Mouse (Mus musculus) hindbrain, embryonic 14.5 days (tissue): ENCODE data around the gene Ccsap. TPM values are rescaled to one million over a fixed set of nuclear protein-coding genes. Genes with fewer than 3 reads are reported as not detected.

Experiments
- ATAC-seq: fragments of 200-750 bp; cut with Nextera tagmentation; 2 replicates; pipeline ENCODE4 v1.8.0; 2017; ENCODE audit warnings: moderate number of reproducible peaks, mild to moderate bottlenecking, moderate TSS enrichment, moderate library complexity; ENCODE audit not compliant: low FRiP score
- DNase-seq: peaks from one replicate; pipeline ENCODE4 v3.0.0-alpha.2; 2015; ENCODE audit warnings: low spot score
- H3K27ac ChIP-seq: fragments of 300-500 bp; sonication (generic); 2 replicates; pipeline ENCODE4 v1.5.1; 2014; ENCODE audit warnings: mild to moderate bottlenecking, moderate library complexity
- H3K27me3 ChIP-seq: fragments of 300-500 bp; sonication (generic); 2 replicates; pipeline ENCODE4 v1.6.1; 2014; ENCODE audit warnings: mild to moderate bottlenecking, low read length, mixed read lengths; ENCODE audit not compliant: control insufficient read depth, insufficient read depth
- H3K36me3 ChIP-seq: fragments of 300-500 bp; sonication (generic); replicated peaks from 2 replicates; pipeline ENCODE4 v1.6.1; 2014; ENCODE audit not compliant: control insufficient read depth, insufficient read depth
- H3K4me1 ChIP-seq: fragments of 300-500 bp; sonication (generic); replicated peaks from 2 replicates; pipeline ENCODE4 v1.6.1; 2014; ENCODE audit warnings: antibody characterized with exemption, low read length, mixed read lengths; ENCODE audit not compliant: control insufficient read depth, insufficient read depth
- H3K4me2 ChIP-seq: fragments of 300-500 bp; sonication (generic); replicated peaks from 2 replicates; pipeline ENCODE4 v1.6.1; 2014; ENCODE audit warnings: mild to moderate bottlenecking, moderate library complexity
- H3K4me3 ChIP-seq: fragments of 300-500 bp; sonication (generic); replicated peaks from 2 replicates; pipeline ENCODE4 v1.5.1; 2014; ENCODE audit warnings: mild to moderate bottlenecking, low read length
- H3K9ac ChIP-seq: fragments of 300-500 bp; sonication (generic); 2 replicates; pipeline ENCODE4 v1.6.1; 2014
- H3K9me3 ChIP-seq: fragments of 300-500 bp; sonication (generic); 2 replicates; pipeline ENCODE4 v1.6.1; 2016; ENCODE audit warnings: low read length; ENCODE audit not compliant: control insufficient read depth
- WGBS: fragments of 180-500 bp; shearing (Covaris S2); extraction: QIAGEN DNeasy Blood & Tissue Kit; methylation state at CpG from one replicate; pipeline ENCODE4 v1.1.7; 2014; 5-methylcytosine and 5-hydroxymethylcytosine counted together
- polyA plus RNA-seq: library from polyadenylated mRNA; unstranded; fragments of >200 nt; fragmentation: Nextera tagmentation; extraction: Ambion mirVana; gene quantifications from 2 replicates; pipeline ENCODE4 v1.2.1, GENCODE M21; 2014

The Ccsap gene
- polyA plus RNA-seq, 1 experiment from 2014 or later, result 5.0 TPM

- no peaks in the 10 kb centered on the region for H3K9me3 ChIP-seq
- no peak overlapping the region for H3K4me3 ChIP-seq
- 89% methylated on average over 4 of the region's 4 CpGs for WGBS
- no peaks in the 10 kb centered on the region for H3K27me3 ChIP-seq
- H3K27ac ChIP-seq, result no peak overlapping the region
- no peak for ATAC-seq
- no peaks in the 10 kb centered on the region for H3K4me1 ChIP-seq
- no peaks in the 10 kb centered on the region for H3K36me3 ChIP-seq
- DNase-seq, result no peak
- no peak overlapping the region for H3K9ac ChIP-seq
- no peak overlapping the region for H3K4me2 ChIP-seq
Measured at GRCm38 (mm10) chr8:123849352-123849751, 10.7 kb downstream of the Ccsap start.

- 75% methylated on average over 3 of the region's 3 CpGs for WGBS
- DNase-seq, result no peak
- H3K27me3 ChIP-seq, result no peaks in the 10 kb centered on the region
- no peak overlapping the region for H3K9ac ChIP-seq
- H3K27ac ChIP-seq, result no peak overlapping the region
- H3K4me2 ChIP-seq, result no peak overlapping the region
- H3K4me1 ChIP-seq, result no peaks in the 10 kb centered on the region
- H3K9me3 ChIP-seq, result no peaks in the 10 kb centered on the region
- no peak for ATAC-seq
- H3K36me3 ChIP-seq, result no peaks in the 10 kb centered on the region
- no peak overlapping the region for H3K4me3 ChIP-seq
Measured at GRCm38 (mm10) chr8:123847546-123847945, 12.5 kb downstream of the Ccsap start.

GRCm38 (mm10) chr8:123846509-123846908, 13.5 kb downstream of the Ccsap start:
- H3K4me1 ChIP-seq, result no peaks in the 10 kb centered on the region
- no peak for DNase-seq
- 93% methylated on average over 12 of the region's 12 CpGs for WGBS

GRCm38 (mm10) chr8:123845991-123846390, 14.0 kb downstream of the Ccsap start:
- ATAC-seq (no peak), DNase-seq (no peak)
- Histone ChIP-seq H3K4me3 (no peak overlapping the region), H3K9ac (no peak overlapping the region), H3K27ac (no peak overlapping the region), H3K27me3 (no peaks in the 10 kb centered on the region), H3K36me3 (no peaks in the 10 kb centered on the region), H3K9me3 (no peaks in the 10 kb centered on the region), H3K4me1 (no peaks in the 10 kb centered on the region), H3K4me2 (no peak overlapping the region)
- WGBS, result 93% methylated on average over 10 of the region's 10 CpGs

More at GRCm38 (mm10) chr8:123846509-123846908, 13.5 kb downstream of the Ccsap start:
- no peaks in the 10 kb centered on the region for H3K9me3 ChIP-seq
- no peak overlapping the region for H3K27ac ChIP-seq
- H3K4me3 ChIP-seq, result no peak overlapping the region
- H3K4me2 ChIP-seq, result no peak overlapping the region
- H3K27me3 ChIP-seq, result no peaks in the 10 kb centered on the region
- H3K36me3 ChIP-seq, result no peaks in the 10 kb centered on the region
- ATAC-seq, result no peak
- no peak overlapping the region for H3K9ac ChIP-seq

GRCm38 (mm10) chr8:123845114-123845513, 14.9 kb downstream of the Ccsap start:
- no peak for ATAC-seq
- no peak overlapping the region for H3K9ac ChIP-seq
- H3K4me1 ChIP-seq, result no peaks in the 10 kb centered on the region
- no peak overlapping the region for H3K27ac ChIP-seq
- 91% methylated on average over 13 of the region's 13 CpGs for WGBS
- no peaks in the 10 kb centered on the region for H3K27me3 ChIP-seq
- no peak overlapping the region for H3K4me3 ChIP-seq
- no peak for DNase-seq
- no peaks in the 10 kb centered on the region for H3K36me3 ChIP-seq
- H3K9me3 ChIP-seq, result no peaks in the 10 kb centered on the region
- no peak overlapping the region for H3K4me2 ChIP-seq

- H3K36me3 ChIP-seq, result peaks cover 3% of the 10 kb centered on the region
- no peaks in the 10 kb centered on the region for H3K9me3 ChIP-seq
- no peak overlapping the region for H3K9ac ChIP-seq
- H3K4me1 ChIP-seq, result no peaks in the 10 kb centered on the region
- no peaks in the 10 kb centered on the region for H3K27me3 ChIP-seq
- no peak overlapping the region for H3K4me3 ChIP-seq
- ATAC-seq (no peak), DNase-seq (no peak)
- no peak overlapping the region for H3K4me2 ChIP-seq
- 82% methylated on average over 7 of the region's 7 CpGs for WGBS
- H3K27ac ChIP-seq, result no peak overlapping the region
Measured at GRCm38 (mm10) chr8:123844341-123844740, 15.7 kb downstream of the Ccsap start.

GRCm38 (mm10) chr8:123842086-123842485, 17.9 kb downstream of the Ccsap start:
- no peak overlapping the region for H3K27ac ChIP-seq
- no peaks in the 10 kb centered on the region for H3K9me3 ChIP-seq
- no peaks in the 10 kb centered on the region for H3K27me3 ChIP-seq
- no peak overlapping the region for H3K4me3 ChIP-seq
- no peak overlapping the region for H3K4me2 ChIP-seq
- DNase-seq (no peak), ATAC-seq (no peak)
- H3K36me3 ChIP-seq, result peaks cover 11% of the 10 kb centered on the region
- H3K9ac ChIP-seq, result no peak overlapping the region
- no peaks in the 10 kb centered on the region for H3K4me1 ChIP-seq
- 91% methylated on average over 12 of the region's 12 CpGs for WGBS

GRCm38 (mm10) chr8:123840578-123841345, 19.2 kb downstream of the Ccsap start:
- H3K4me2 ChIP-seq, result no peak overlapping the region
- H3K36me3 ChIP-seq, result peaks cover 18% of the 10 kb centered on the region
- H3K4me3 ChIP-seq, result no peak overlapping the region
- H3K9me3 ChIP-seq, result no peaks in the 10 kb centered on the region
- ATAC-seq (no peak), DNase-seq (no peak)
- no peaks in the 10 kb centered on the region for H3K27me3 ChIP-seq
- H3K9ac ChIP-seq, result no peak overlapping the region
- H3K4me1 ChIP-seq, result no peaks in the 10 kb centered on the region
- WGBS, result 96% methylated on average over 15 of the region's 15 CpGs
- H3K27ac ChIP-seq, result no peak overlapping the region

- no peak for DNase-seq
- ATAC-seq, result no peak
Measured at GRCm38 (mm10) chr8:123838496-123838895, 21.5 kb downstream of the Ccsap start.

More at GRCm38 (mm10) chr8:123838496-123838895, 21.5 kb downstream of the Ccsap start:
- H3K9ac ChIP-seq, result no peak overlapping the region
- peaks cover 41% of the 10 kb centered on the region for H3K36me3 ChIP-seq
- no peak overlapping the region for H3K27ac ChIP-seq
- no peak overlapping the region for H3K4me3 ChIP-seq
- H3K4me2 ChIP-seq, result no peak overlapping the region
- H3K9me3 ChIP-seq, result no peaks in the 10 kb centered on the region
- WGBS, result 77% methylated on average over 9 of the region's 9 CpGs
- no peaks in the 10 kb centered on the region for H3K4me1 ChIP-seq
- H3K27me3 ChIP-seq, result no peaks in the 10 kb centered on the region
